ENCODE assay signal across 33 mouse cellular contexts in genomic region chr11:121367170-121367707, GRCm38 (mm10). TPM values are rescaled to one million over a fixed set of nuclear protein-coding genes. Genes with fewer than 3 reads are reported as not detected.
DNase-seq lines count a peak whose midpoint lies in the region; ATAC-seq lines count a peak whose summit lies in the region.
"Had no signal": no experiment of that assay in that cellular context is flagged by ENCODE, and none has a peak within 500 bp of the region (broad histone marks: within the 10 kb centered on the region; RNA-seq: fewer than 3 reads in every experiment).

No protein-coding gene starts in this region.

- no peak overlapping the region for H3K4me3 ChIP-seq in limb, embryonic 11.5 days (ENCODE audit: low read depth, low read length)
- no peak overlapping the region for H3K4me3 ChIP-seq in limb, embryonic 10.5 days
- H3K4me3 ChIP-seq in embryonic facial prominence, embryonic 13.5 days, result no peak overlapping the region
- H3K4me3 ChIP-seq: forebrain, embryonic 13.5 days; hindbrain, embryonic 15.5 days; kidney, embryonic 15.5 days; layer of hippocampus, adult 2 months; left cerebral cortex, adult 2 months; lung, embryonic 15.5 days; megakaryocyte, embryonic 14.5 days; midbrain, embryonic 15.5 days had no signal

- DNase-seq in limb, embryonic 11.5 days (ENCODE audit: low spot score), result peak; percentile 22
- DNase-seq in limb, embryonic 10.5 days (ENCODE audit: low spot score), result no peak
- DNase-seq in forelimb bud, embryonic 11.5 days (ENCODE audit: low read depth, low spot score), result peak; percentile 25
- DNase-seq in lung, postnatal 14 days, result no peak
- no peak for DNase-seq in thymus, postnatal 14 days
- no peak for DNase-seq in spleen, postnatal 14 days (ENCODE audit: low spot score in 2 of 2)
- DNase-seq: adrenal gland, adult 2 months; adrenal gland, postnatal 36 days; cerebellum, adult 18-20 months; cerebellum, postnatal 10 days; gastrocnemius, postnatal 25 days; heart, adult 18-20 months; heart, postnatal 4 days; kidney, adult 11 months; kidney, postnatal 25 days; lung, postnatal 4 days; right cerebral cortex, adult 18-20 months; right cerebral cortex, postnatal 4 days; thymus, adult 2 months; thymus, postnatal 4 days had no signal

- WGBS in limb, embryonic 11.5 days, result 45% methylated on average over 5 of the region's 5 CpGs
- 52% methylated on average over 5 of the region's 5 CpGs for WGBS in limb, embryonic 10.5 days
- 32% methylated on average over 5 of the region's 5 CpGs for WGBS in embryonic facial prominence, embryonic 13.5 days

- H3K36me3 ChIP-seq in limb, embryonic 11.5 days (ENCODE audit: control insufficient read depth, insufficient read depth, low read length), result no peaks in the 10 kb centered on the region
- no peaks in the 10 kb centered on the region for H3K36me3 ChIP-seq in limb, embryonic 10.5 days
- H3K36me3 ChIP-seq in embryonic facial prominence, embryonic 13.5 days, result no peaks in the 10 kb centered on the region
- H3K36me3 ChIP-seq: hindbrain, embryonic 15.5 days; kidney, embryonic 15.5 days; lung, embryonic 15.5 days; midbrain, embryonic 15.5 days had no signal

- H3K9ac ChIP-seq in limb, embryonic 11.5 days (ENCODE audit: low read length), result no peak overlapping the region; the same call in 1 of the 2 replicates
- peak overlapping the region; percentile 27; the same call in 1 of the 2 replicates for H3K9ac ChIP-seq in embryonic facial prominence, embryonic 13.5 days
- H3K9ac ChIP-seq: forebrain, embryonic 13.5 days; hindbrain, embryonic 15.5 days; kidney, embryonic 15.5 days; lung, embryonic 15.5 days; midbrain, embryonic 15.5 days had no signal

- ATAC-seq in limb, embryonic 11.5 days (ENCODE audit: insufficient number of reproducible peaks, low FRiP score, low TSS enrichment, low read depth), result no peak
- 0 out of 2 replicates have a peak, but pooled peaks have one; percentile 26 for ATAC-seq in embryonic facial prominence, embryonic 13.5 days (ENCODE audit: insufficient number of reproducible peaks, insufficient read depth, low FRiP score, low TSS enrichment, low read depth)
- ATAC-seq: CD4-positive, CD25-positive, alpha-beta regulatory T cell, adult 4 months; forebrain, embryonic 13.5 days; inflammation-experienced regulatory T-cells, adult 6 months; midbrain, embryonic 15.5 days had no signal

- H3K27ac ChIP-seq in limb, embryonic 11.5 days (replicated peaks; ENCODE audit: low read depth, low read length), result no peak overlapping the region
- H3K27ac ChIP-seq in limb, embryonic 10.5 days, result no peak overlapping the region
- peak overlapping the region; percentile 87 for H3K27ac ChIP-seq in embryonic facial prominence, embryonic 13.5 days
- H3K27ac ChIP-seq: forebrain, embryonic 13.5 days; hindbrain, embryonic 15.5 days; kidney, embryonic 15.5 days; layer of hippocampus, adult 2 months; left cerebral cortex, adult 2 months; lung, embryonic 15.5 days; midbrain, embryonic 15.5 days had no signal

- no peaks in the 10 kb centered on the region for H3K4me1 ChIP-seq in limb, embryonic 11.5 days (ENCODE audit: control insufficient read depth, insufficient read depth, low read length)
- peaks cover 2% of the 10 kb centered on the region; the same call in 1 of the 2 replicates for H3K4me1 ChIP-seq in limb, embryonic 10.5 days
- peaks cover 14% of the 10 kb centered on the region for H3K4me1 ChIP-seq in embryonic facial prominence, embryonic 13.5 days
- H3K4me1 ChIP-seq: forebrain, embryonic 13.5 days; hindbrain, embryonic 15.5 days; kidney, embryonic 15.5 days; lung, embryonic 15.5 days; midbrain, embryonic 15.5 days had no signal

- H3K9me3 ChIP-seq in limb, embryonic 11.5 days (ENCODE audit: control insufficient read depth, low read length), result no peaks in the 10 kb centered on the region
- H3K9me3 ChIP-seq in limb, embryonic 10.5 days (replicated peaks), result no peaks in the 10 kb centered on the region
- H3K9me3 ChIP-seq in embryonic facial prominence, embryonic 13.5 days, result no peaks in the 10 kb centered on the region
- H3K9me3 ChIP-seq: forebrain, embryonic 13.5 days; hindbrain, embryonic 15.5 days; kidney, embryonic 15.5 days; lung, embryonic 15.5 days; megakaryocyte, embryonic 14.5 days; midbrain, embryonic 15.5 days had no signal

- H3K27me3 ChIP-seq in limb, embryonic 11.5 days (ENCODE audit: control insufficient read depth, insufficient read depth, low read length), result no peaks in the 10 kb centered on the region
- H3K27me3 ChIP-seq in limb, embryonic 10.5 days (ENCODE audit: low read depth, poor library complexity, severe bottlenecking), result no peaks in the 10 kb centered on the region
- H3K27me3 ChIP-seq in embryonic facial prominence, embryonic 13.5 days, result no peaks in the 10 kb centered on the region
- H3K27me3 ChIP-seq: forebrain, embryonic 13.5 days; hindbrain, embryonic 15.5 days; kidney, embryonic 15.5 days; lung, embryonic 15.5 days; midbrain, embryonic 15.5 days had no signal

- no peak overlapping the region for H3K4me2 ChIP-seq in limb, embryonic 11.5 days (ENCODE audit: low read depth, severe bottlenecking)
- peak overlapping the region; percentile 37 for H3K4me2 ChIP-seq in embryonic facial prominence, embryonic 13.5 days
- H3K4me2 ChIP-seq: forebrain, embryonic 13.5 days; heart, embryonic 11.5 days; hindbrain, embryonic 15.5 days; kidney, embryonic 15.5 days; liver, embryonic 11.5 days; lung, embryonic 15.5 days; midbrain, embryonic 15.5 days had no signal

RNA-seq across cellular contexts. Expression of gene Wdr45b, which starts 13.0 kb away (rescaled TPM):
- 110 and 116 TPM in 2 replicates for polyA plus RNA-seq in limb, embryonic 11.5 days (2014; fragmentation: Nextera tagmentation; extraction: Ambion mirVana)
- 108 and 119 TPM in 2 replicates for polyA plus RNA-seq in limb, embryonic 10.5 days (2016; fragmentation: Nextera tagmentation; extraction: Ambion mirVana)
- 98.3 and 102 TPM in 2 replicates for polyA plus RNA-seq in embryonic facial prominence, embryonic 13.5 days (2015; fragmentation: Nextera tagmentation; extraction: Ambion mirVana)

RNA-seq across cellular contexts. Expression of gene Rab40b, which starts 20.8 kb away (rescaled TPM):
- polyA plus RNA-seq in limb, embryonic 11.5 days (2014; fragmentation: Nextera tagmentation; extraction: Ambion mirVana), result 2.5 and 3.3 TPM in 2 replicates
- polyA plus RNA-seq in limb, embryonic 10.5 days (2016; fragmentation: Nextera tagmentation; extraction: Ambion mirVana), result 0.54 and 1.2 TPM in 2 replicates
- polyA plus RNA-seq in embryonic facial prominence, embryonic 13.5 days (2015; fragmentation: Nextera tagmentation; extraction: Ambion mirVana), result 10.7 and 13.1 TPM in 2 replicates
- polyA plus RNA-seq: CD4-positive, CD25-positive, alpha-beta regulatory T cell, adult 4 months had no signal

RNA-seq across cellular contexts. Expression of gene Fn3krp, which starts 54.0 kb away (rescaled TPM):
- 7.8 and 8.3 TPM in 2 replicates for polyA plus RNA-seq in limb, embryonic 11.5 days (2014; fragmentation: Nextera tagmentation; extraction: Ambion mirVana)
- polyA plus RNA-seq in limb, embryonic 10.5 days (2016; fragmentation: Nextera tagmentation; extraction: Ambion mirVana), result 5.0 and 5.9 TPM in 2 replicates
- polyA plus RNA-seq in embryonic facial prominence, embryonic 13.5 days (2015; fragmentation: Nextera tagmentation; extraction: Ambion mirVana), result 10.8 and 12.4 TPM in 2 replicates

Comparison
In these comparisons a context has a peak if more than half of its experiments do, and no peak if none do; other contexts are left out.
1. DNase-seq: peak in limb, embryonic 11.5 days (single experiment) and forelimb bud, embryonic 11.5 days (single experiment); none in limb, embryonic 10.5 days (single experiment), lung, postnatal 14 days (single experiment), thymus, postnatal 14 days (single experiment) and spleen, postnatal 14 days (0 of 2).